Mouse (Mus musculus) neural tube, embryonic 12.5 days (tissue): ENCODE data around the gene Tmem40. TPM values are rescaled to one million over a fixed set of nuclear protein-coding genes. Genes with fewer than 3 reads are reported as not detected.

Experiments
- ATAC-seq: fragments of 200-750 bp; cut with Nextera tagmentation; 2 replicates; pipeline ENCODE4 v1.8.0; 2017; ENCODE audit warnings: low read depth, mild to moderate bottlenecking, moderate TSS enrichment, moderate library complexity; ENCODE audit not compliant: low FRiP score
- H3K27ac ChIP-seq: fragments of 300-500 bp; sonication (generic); 2 replicates; pipeline ENCODE4 v1.5.1; 2016
- H3K27me3 ChIP-seq: fragments of 300-500 bp; sonication (generic); replicated peaks from 2 replicates; pipeline ENCODE4 v1.6.1; 2016; ENCODE audit warnings: mild to moderate bottlenecking
- H3K36me3 ChIP-seq: fragments of 300-500 bp; sonication (generic); 2 replicates; pipeline ENCODE4 v1.6.1; 2016; ENCODE audit warnings: mild to moderate bottlenecking
- H3K4me1 ChIP-seq: fragments of 300-500 bp; sonication (generic); 2 replicates; pipeline ENCODE4 v1.6.1; 2016
- H3K4me2 ChIP-seq: fragments of 300-500 bp; sonication (generic); replicated peaks from 2 replicates; pipeline ENCODE4 v1.6.1; 2016; ENCODE audit warnings: mild to moderate bottlenecking
- H3K4me3 ChIP-seq: fragments of 300-500 bp; sonication (generic); 2 replicates; pipeline ENCODE4 v1.5.1; 2016
- H3K9ac ChIP-seq: fragments of 300-500 bp; sonication (generic); 2 replicates; pipeline ENCODE4 v1.6.1; 2016; ENCODE audit warnings: mild to moderate bottlenecking
- H3K9me3 ChIP-seq: fragments of 300-500 bp; sonication (generic); 2 replicates; pipeline ENCODE4 v1.6.1; 2016; ENCODE audit warnings: mild to moderate bottlenecking
- WGBS: fragments of 180-500 bp; shearing (Covaris S2); methylation state at CpG from one replicate; pipeline ENCODE4 v1.1.7; 2016; 5-methylcytosine and 5-hydroxymethylcytosine counted together
- polyA plus RNA-seq: library from polyadenylated mRNA; unstranded; fragments of >200 nt; fragmentation: Nextera tagmentation; extraction: Ambion mirVana; gene quantifications from 2 replicates; pipeline ENCODE4 v1.2.1, GENCODE M21; 2016

The Tmem40 gene
- polyA plus RNA-seq, 1 experiment from 2014 or later: 1.4 TPM

DNA sequence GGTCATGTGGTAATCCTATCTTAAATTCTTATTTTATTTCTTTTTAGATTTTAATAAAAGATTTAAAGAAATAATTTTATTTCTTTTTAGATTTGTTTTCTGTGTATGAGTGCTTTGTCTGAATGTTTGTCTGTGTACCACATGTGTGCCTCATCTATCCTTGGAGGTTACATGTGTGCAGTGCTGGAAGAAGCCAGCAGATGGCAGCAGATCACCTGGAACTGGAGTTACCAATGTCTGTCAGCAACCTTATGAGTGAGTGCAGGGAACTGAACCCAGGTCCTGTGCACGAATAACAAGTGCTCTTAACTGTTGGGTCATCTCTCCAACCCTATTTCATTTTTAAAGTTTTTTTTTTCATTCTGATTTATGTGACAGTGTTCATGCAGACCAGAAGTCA, 35.1 kb downstream of the Tmem40 start:
- ATAC-seq: no peak
- H3K4me1 ChIP-seq: no peaks in the 10 kb centered on the region
- 83% methylated on average over 1 of the region's 1 CpGs for WGBS

DNA sequence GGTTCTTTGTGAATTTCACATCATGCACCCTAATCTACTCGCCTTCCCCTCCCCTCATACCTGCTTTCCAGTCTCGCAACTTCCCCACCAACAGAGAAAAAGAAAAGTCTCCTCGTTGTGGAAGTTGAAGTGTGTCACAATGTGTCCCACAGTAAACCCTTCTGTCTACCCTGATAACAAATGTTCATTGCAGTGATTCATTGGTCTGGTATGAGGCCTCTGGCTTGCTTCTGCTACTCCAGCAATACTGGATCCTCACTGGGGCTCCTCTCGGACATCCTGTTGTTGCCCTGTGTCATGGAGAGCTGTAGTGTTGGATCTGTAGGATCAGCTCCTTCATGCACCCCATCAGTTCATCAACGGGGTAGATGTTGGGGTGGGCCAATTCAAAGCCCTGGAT, 40.0 kb downstream of the Tmem40 start:
- no peak for ATAC-seq
- Histone ChIP-seq H3K4me1 (peaks cover 6% of the 10 kb centered on the region), H3K4me3 (no peak overlapping the region), H3K27ac (no peak overlapping the region), H3K4me2 (no peak overlapping the region), H3K9me3 (no peaks in the 10 kb centered on the region), H3K9ac (no peak overlapping the region), H3K27me3 (no peaks in the 10 kb centered on the region), H3K36me3 (no peaks in the 10 kb centered on the region)
- 85% methylated on average over 5 of the region's 5 CpGs for WGBS

More for the DNA sequence above, 35.1 kb downstream of the Tmem40 start:
- Histone ChIP-seq H3K27me3 (no peaks in the 10 kb centered on the region), H3K9me3 (no peaks in the 10 kb centered on the region), H3K27ac (no peak overlapping the region), H3K36me3 (no peaks in the 10 kb centered on the region), H3K4me3 (no peak overlapping the region), H3K9ac (no peak overlapping the region), H3K4me2 (no peak overlapping the region)

DNA sequence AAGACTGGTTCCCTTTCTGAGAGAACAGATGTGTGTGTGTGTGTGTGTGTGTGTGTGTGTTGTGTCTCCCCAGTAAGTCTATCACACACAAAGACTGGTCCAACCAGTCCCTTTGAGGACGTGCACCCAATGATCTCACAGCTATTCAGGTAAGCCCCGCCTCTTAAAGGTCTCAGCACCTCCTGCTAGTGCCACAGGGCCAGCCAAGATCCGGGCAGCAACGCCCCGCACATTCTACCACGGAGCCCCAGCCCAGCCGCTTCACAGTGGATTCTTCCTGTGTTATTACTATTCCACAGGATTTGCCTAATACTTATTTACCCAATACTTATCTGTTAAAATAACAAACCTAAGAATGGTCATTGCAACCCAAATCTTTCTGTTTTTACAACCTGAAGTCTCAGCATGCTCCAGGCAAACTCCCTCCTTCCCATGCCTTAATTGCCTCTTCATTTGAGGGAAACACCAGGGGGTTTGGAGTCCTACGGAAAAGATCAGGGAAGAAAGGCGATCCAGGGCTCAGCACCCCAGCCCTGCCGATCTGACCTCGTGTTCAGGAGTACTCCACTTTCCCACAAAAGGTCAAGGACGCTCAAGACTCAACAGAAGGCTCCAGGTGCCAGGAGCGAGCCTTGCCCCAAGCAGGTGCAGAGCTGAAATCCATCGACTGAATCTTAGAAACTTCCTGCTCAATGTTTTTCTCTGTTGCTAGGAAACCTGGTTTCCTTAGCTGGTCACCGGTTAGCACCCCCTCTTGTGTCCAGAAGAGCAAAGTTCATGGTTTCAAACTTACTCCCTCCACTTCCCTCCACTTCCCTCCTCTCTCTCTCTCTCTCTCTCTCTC, 44.3 kb downstream of the Tmem40 start:
- WGBS: 2% methylated on average over 15 of the region's 15 CpGs
- Histone ChIP-seq H3K27me3 (no peaks in the 10 kb centered on the region), H3K9ac (peak overlapping the region; percentile 36; the same call in 1 of the 2 replicates), H3K4me3 (0 out of 2 replicates have a peak overlapping the region, but pooled peaks have one; percentile 13), H3K27ac (no peak overlapping the region), H3K36me3 (no peaks in the 10 kb centered on the region), H3K4me2 (peak overlapping the region; percentile 56), H3K4me1 (peaks cover 10% of the 10 kb centered on the region), H3K9me3 (no peaks in the 10 kb centered on the region)
- peak; percentile 94 for ATAC-seq

DNA sequence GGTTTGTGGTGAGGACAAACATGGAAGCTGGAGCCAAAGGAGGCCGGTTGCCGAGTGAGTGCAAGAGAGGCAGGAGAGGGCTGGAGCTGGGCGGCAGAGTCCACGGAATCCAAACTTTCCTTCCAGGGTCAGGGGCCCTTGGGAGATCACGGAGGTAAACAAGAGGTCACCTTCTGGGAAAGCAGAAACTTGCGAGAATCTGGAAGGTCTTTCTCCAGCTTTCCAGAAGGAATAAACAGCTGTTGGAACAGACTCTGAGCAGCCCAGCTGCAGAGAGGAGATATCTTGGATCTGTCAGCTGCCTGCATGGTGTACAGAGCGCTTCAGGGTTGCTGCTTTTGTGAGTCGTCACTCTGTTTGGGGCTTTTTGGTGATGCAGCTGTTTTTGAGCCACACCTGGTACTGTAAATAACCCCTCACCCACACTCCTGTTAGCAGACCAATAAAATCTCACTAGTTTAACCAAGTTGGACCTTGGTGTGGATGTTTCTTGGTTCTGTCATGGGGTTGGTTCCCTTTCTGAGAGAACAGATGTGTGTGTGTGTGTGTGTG, 45.0 kb downstream of the Tmem40 start:
- peak; percentile 70 for ATAC-seq
- Histone ChIP-seq H3K9ac (no peak overlapping the region), H3K27ac (no peak overlapping the region), H3K4me1 (peaks cover 10% of the 10 kb centered on the region), H3K36me3 (no peaks in the 10 kb centered on the region), H3K4me2 (peak overlapping the region; percentile 56), H3K9me3 (no peaks in the 10 kb centered on the region), H3K27me3 (no peaks in the 10 kb centered on the region), H3K4me3 (no peak overlapping the region)
- 14% methylated on average over 8 of the region's 8 CpGs for WGBS

DNA sequence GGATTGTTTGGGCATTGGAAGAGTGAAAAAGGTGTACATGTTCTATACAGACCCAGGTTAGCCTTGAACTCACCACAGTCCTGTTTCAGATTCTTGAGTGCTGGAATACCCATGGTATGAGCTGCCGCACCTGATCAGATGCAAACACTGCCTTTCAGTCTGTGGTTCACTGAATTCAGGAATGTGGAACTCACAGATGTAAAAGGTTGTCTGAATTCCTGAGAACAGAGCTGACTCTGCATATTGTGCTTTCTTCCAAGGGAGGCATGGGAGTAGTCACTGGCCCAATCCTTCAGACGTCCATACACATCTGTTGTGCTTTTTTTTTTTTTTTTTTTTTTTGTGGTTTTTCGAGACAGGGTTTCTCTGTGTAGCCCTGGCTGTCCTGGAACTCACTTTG, 50.9 kb downstream of the Tmem40 start:
- Histone ChIP-seq H3K4me3 (no peak overlapping the region), H3K27ac (no peak overlapping the region), H3K27me3 (no peaks in the 10 kb centered on the region), H3K9me3 (no peaks in the 10 kb centered on the region), H3K9ac (no peak overlapping the region), H3K36me3 (no peaks in the 10 kb centered on the region), H3K4me2 (no peak overlapping the region), H3K4me1 (no peaks in the 10 kb centered on the region)
- no peak for ATAC-seq
- 76% methylated on average over 3 of the region's 3 CpGs for WGBS

DNA sequence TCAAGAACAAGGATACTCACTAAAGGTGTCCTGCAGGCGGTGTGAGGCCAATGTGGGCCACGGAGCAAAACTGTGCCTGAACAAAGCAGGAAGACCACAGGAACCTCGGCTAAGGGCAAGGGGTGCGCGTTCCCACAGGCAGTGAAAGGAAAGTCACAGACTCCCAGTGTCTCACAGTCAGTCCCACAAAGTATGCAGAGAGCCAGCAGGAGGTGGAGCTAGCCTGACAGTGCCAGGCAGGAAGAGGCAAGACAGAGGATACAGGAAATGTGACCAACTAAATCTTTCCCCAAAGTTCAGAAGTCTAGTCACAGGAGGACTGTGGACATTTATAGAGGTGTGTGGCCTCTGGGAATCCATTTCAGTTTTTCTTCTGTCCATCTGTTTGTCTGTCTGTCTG, 59.3 kb downstream of the Tmem40 start:
- 78% methylated on average over 5 of the region's 5 CpGs for WGBS
- H3K4me1 ChIP-seq: peaks cover 3% of the 10 kb centered on the region
- no peak overlapping the region for H3K4me3 ChIP-seq
- no peak overlapping the region for H3K4me2 ChIP-seq
- no peak overlapping the region for H3K27ac ChIP-seq
- ATAC-seq: no peak
- no peaks in the 10 kb centered on the region for H3K9me3 ChIP-seq
- no peaks in the 10 kb centered on the region for H3K27me3 ChIP-seq
- no peaks in the 10 kb centered on the region for H3K36me3 ChIP-seq
- H3K9ac ChIP-seq: no peak overlapping the region

DNA sequence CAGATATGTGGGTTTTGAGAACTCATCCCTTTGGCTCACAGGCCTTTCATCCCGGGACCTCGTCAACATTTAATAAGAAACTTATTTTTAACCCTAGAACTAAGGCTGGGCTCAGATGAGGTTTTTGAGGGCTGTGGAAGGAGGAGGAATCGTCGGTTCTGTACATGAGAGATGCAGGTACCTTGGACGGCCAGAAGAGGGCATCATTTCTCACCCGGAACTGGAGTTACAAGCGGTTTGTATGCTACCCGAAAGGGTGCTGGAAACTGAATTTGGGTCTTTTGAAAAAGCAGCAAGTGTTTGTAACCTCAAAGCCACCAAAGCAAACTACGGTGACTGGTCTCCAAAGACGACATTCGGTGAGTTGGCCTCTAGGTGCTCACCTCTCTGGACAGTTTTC, 60.9 kb downstream of the Tmem40 start:
- Histone ChIP-seq H3K9ac (no peak overlapping the region), H3K27ac (no peak overlapping the region), H3K9me3 (no peaks in the 10 kb centered on the region), H3K36me3 (no peaks in the 10 kb centered on the region), H3K4me1 (peaks cover 5% of the 10 kb centered on the region), H3K27me3 (no peaks in the 10 kb centered on the region), H3K4me2 (no peak overlapping the region), H3K4me3 (no peak overlapping the region)
- no peak for ATAC-seq
- WGBS: 55% methylated on average over 11 of the region's 11 CpGs

DNA sequence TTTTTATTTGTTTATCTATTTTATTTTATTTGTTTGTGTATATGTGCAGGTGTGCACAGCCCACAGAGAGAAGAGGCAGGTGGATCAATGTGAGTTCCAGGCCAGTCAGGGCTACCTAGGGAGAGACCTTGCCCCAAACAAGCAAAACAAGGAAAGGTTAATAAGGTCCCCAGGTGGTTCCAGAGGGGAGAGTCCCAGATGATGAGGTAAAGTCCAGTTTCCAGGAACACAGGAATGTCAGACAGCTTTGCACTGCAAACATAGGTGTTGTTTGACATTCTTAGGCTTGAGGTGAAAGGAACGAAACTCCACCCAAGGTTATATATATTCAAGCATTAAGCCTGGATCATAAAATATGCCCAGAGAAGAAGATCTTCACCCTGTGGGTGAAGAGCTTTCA, 61.4 kb downstream of the Tmem40 start:
- 95% methylated on average over 1 of the region's 1 CpGs for WGBS

DNA sequence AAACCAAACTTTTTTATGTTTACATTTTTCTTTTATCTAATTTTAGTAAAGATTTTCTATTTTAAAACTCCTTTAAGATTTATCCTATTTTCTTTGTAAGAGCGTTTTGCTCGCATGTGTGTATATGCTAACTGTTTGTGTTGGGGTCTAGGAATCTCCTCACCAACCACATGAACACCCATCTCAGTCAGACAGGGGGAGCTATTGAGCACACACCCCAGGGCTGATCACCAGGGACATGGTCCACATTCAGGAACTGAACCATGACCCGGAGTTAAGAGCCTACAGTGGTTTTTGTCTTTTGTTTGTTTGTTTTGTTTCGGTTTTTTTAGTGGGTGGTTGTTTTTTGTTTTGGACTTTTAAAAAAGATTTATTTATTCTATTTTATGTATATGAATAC, 63.5 kb downstream of the Tmem40 start:
- peaks cover 5% of the 10 kb centered on the region for H3K4me1 ChIP-seq
- H3K9ac ChIP-seq: no peak overlapping the region
- no peaks in the 10 kb centered on the region for H3K36me3 ChIP-seq
- H3K27me3 ChIP-seq: no peaks in the 10 kb centered on the region
- H3K9me3 ChIP-seq: no peaks in the 10 kb centered on the region
- 86% methylated on average over 4 of the region's 4 CpGs for WGBS
- no peak overlapping the region for H3K4me2 ChIP-seq
- H3K4me3 ChIP-seq: no peak overlapping the region
- H3K27ac ChIP-seq: no peak overlapping the region
- no peak for ATAC-seq

More for the DNA sequence above, 61.4 kb downstream of the Tmem40 start:
- Histone ChIP-seq H3K4me2 (no peak overlapping the region), H3K9ac (no peak overlapping the region), H3K4me3 (no peak overlapping the region), H3K4me1 (peaks cover 5% of the 10 kb centered on the region), H3K27me3 (no peaks in the 10 kb centered on the region), H3K27ac (no peak overlapping the region), H3K36me3 (no peaks in the 10 kb centered on the region), H3K9me3 (no peaks in the 10 kb centered on the region)
- no peak for ATAC-seq

DNA sequence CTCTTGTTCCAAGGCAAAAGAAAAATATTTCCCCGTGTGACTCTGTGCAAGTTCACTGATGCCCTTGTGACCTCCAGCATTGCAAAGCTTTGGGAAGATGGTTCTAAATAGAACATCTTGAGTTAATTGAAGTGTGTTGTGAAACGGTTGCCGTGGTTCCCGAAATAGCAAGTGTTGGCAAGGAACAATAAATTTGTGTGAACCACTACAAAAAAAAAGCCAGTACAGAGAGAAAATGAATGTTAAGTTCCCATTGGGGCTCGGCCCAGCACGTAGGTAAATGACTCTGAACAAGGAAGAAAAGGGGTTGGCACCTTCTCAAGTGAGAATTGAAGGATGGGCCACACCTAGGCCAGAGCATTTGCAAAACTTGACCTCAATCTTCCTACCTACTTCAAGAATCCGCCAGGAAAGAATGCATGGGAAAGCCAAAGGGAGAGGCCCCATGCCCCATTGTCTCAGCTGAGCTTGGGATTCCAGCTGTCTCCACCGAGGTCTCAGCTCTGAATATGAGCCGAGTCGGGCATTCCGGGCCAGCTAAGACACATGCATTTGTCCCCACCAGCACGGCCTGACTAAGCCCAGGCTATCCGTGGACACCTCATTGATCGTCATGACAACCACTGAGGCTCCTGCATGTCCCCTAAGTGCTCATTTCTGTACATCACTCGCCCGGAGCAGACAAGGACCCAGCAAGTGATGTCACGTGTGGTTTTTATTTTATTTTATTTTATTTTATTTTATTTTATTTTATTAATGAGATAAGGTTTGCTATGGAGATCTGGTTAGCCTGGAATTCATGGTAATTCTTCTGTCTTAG, 64.3 kb downstream of the Tmem40 start:
- no peaks in the 10 kb centered on the region for H3K36me3 ChIP-seq
- H3K4me1 ChIP-seq: peaks cover 5% of the 10 kb centered on the region
- H3K9ac ChIP-seq: no peak overlapping the region
- no peak overlapping the region for H3K27ac ChIP-seq
- H3K4me3 ChIP-seq: no peak overlapping the region
- 57% methylated on average over 17 of the region's 17 CpGs for WGBS
- no peak for ATAC-seq
- H3K4me2 ChIP-seq: no peak overlapping the region
- no peaks in the 10 kb centered on the region for H3K9me3 ChIP-seq
- no peaks in the 10 kb centered on the region for H3K27me3 ChIP-seq

DNA sequence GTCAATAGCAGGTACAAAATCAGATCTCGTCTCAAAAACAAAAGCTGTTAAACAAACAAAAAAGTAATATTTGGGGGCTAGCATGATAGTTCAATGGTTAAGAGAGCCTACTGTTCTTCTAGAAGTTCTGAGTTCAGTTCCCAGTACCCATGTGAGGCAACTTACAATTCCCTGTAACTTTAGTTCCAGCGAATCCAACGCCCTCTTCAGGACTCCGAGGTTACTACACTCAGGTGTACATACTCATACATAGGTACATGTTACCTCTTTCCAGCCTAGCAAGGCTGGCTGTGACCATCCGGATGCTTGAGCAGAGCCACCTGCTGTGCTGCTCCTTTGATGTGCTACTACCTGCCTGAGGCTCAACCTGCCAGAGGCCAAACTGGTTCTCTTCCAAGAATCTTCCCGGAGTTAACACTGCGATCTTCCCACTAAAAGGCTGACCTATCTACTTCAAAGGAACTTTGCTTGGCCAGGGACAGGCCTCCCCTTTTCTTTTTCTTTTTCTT, 65.4 kb downstream of the Tmem40 start:
- H3K9ac ChIP-seq: no peak overlapping the region
- ATAC-seq: no peak
- no peak overlapping the region for H3K4me2 ChIP-seq
- 89% methylated on average over 7 of the region's 7 CpGs for WGBS
- no peak overlapping the region for H3K4me3 ChIP-seq
- H3K4me1 ChIP-seq: peaks cover 5% of the 10 kb centered on the region
- H3K9me3 ChIP-seq: no peaks in the 10 kb centered on the region
- H3K27ac ChIP-seq: no peak overlapping the region
- H3K27me3 ChIP-seq: no peaks in the 10 kb centered on the region
- H3K36me3 ChIP-seq: no peaks in the 10 kb centered on the region

DNA sequence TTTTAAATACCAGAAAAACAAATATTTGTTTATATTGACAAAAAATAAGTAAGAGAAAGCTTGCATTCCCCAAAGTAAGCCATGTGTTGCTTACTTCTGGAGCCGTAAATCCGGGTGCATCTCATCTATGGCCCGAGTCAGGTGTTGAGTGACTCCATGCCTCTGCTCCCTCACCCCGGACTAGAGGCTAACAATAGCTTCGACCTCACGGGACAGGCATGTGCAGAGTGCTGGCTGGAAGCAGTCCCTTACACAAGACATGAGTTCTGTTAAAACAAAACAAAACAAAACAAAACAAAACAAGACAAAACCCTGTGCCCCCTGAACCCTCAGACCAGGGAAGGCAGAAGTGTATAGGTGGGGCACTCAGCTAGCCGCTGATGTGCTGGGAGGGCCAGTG, 67.1 kb downstream of the Tmem40 start:
- Histone ChIP-seq H3K9ac (no peak overlapping the region), H3K4me2 (no peak overlapping the region), H3K27me3 (no peaks in the 10 kb centered on the region), H3K4me3 (no peak overlapping the region), H3K4me1 (peaks cover 5% of the 10 kb centered on the region), H3K9me3 (no peaks in the 10 kb centered on the region), H3K27ac (no peak overlapping the region), H3K36me3 (no peaks in the 10 kb centered on the region)
- no peak for ATAC-seq
- WGBS: 58% methylated on average over 7 of the region's 7 CpGs
